Mouse (Mus musculus): ENCODE data around the gene Dact3. TPM values are rescaled to one million over a fixed set of nuclear protein-coding genes. Genes with fewer than 3 reads are reported as not detected.

Dact3 gene
- polyA plus RNA-seq, 1 experiment from 2014 or later, result 10.6 TPM

DNA sequence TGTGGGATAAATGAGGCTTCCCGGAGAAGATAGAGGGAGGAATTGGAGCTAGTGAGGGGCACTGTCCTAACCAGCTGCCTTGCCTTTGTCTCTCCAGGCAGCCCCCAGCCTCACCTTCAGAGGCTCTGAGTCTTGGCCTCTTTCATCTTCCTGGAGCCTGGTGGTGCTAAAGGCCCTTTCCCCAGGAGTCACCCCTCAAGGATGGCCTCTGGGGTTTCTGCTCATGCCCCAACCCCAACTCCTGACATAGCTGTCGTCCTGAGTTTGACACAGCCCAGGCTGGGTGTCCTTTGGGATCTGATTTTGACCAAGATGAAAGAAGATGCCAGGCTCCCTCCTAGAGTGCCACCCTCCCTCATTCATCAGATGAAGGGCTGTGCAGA, 35.0 kb upstream of the Dact3 start:
- Histone ChIP-seq H3K4me1 (ENCODE audit: control insufficient read depth, insufficient read depth, low read length) (peaks cover 9% of the 10 kb centered on the region), H3K9me3 (replicated peaks; ENCODE audit: control insufficient read depth, low read length) (no peaks in the 10 kb centered on the region), H3K27ac (ENCODE audit: low read depth, low read length) (no peak overlapping the region), H3K4me2 (no peak overlapping the region), H3K36me3 (ENCODE audit: control insufficient read depth, insufficient read depth, low read length) (peaks cover 36% of the 10 kb centered on the region), H3K4me3 (ENCODE audit: low read depth, low read length) (no peak overlapping the region), H3K27me3 (ENCODE audit: control insufficient read depth, insufficient read depth, low read length) (no peaks in the 10 kb centered on the region), H3K9ac (ENCODE audit: low read depth, low read length) (no peak overlapping the region)
- no peak for ATAC-seq (replicated peaks; ENCODE audit: insufficient number of reproducible peaks, low FRiP score, low TSS enrichment)
- WGBS (ENCODE audit: insufficient replicate concordance), result 89% methylated on average over 2 of the region's 2 CpGs

- no peak for ATAC-seq (replicated peaks; ENCODE audit: insufficient number of reproducible peaks, low FRiP score, low TSS enrichment)
- peaks cover 13% of the 10 kb centered on the region for H3K4me1 ChIP-seq (ENCODE audit: control insufficient read depth, insufficient read depth, low read length)
- H3K9ac ChIP-seq (ENCODE audit: low read depth, low read length), result no peak overlapping the region
- no peak overlapping the region for H3K27ac ChIP-seq (ENCODE audit: low read depth, low read length)
- no peak overlapping the region; the same call in 1 of the 2 replicates for H3K4me2 ChIP-seq
- H3K27me3 ChIP-seq (ENCODE audit: control insufficient read depth, insufficient read depth, low read length), result no peaks in the 10 kb centered on the region
- H3K9me3 ChIP-seq (replicated peaks; ENCODE audit: control insufficient read depth, low read length), result no peaks in the 10 kb centered on the region
- WGBS (ENCODE audit: insufficient replicate concordance), result 77% methylated on average over 4 of the region's 4 CpGs
- H3K4me3 ChIP-seq (ENCODE audit: low read depth, low read length), result no peak overlapping the region
- peaks cover 35% of the 10 kb centered on the region for H3K36me3 ChIP-seq (ENCODE audit: control insufficient read depth, insufficient read depth, low read length)
Observed at GRCm38 (mm10) chr7:16841078-16841477, 34.0 kb upstream of the Dact3 start.

DNA sequence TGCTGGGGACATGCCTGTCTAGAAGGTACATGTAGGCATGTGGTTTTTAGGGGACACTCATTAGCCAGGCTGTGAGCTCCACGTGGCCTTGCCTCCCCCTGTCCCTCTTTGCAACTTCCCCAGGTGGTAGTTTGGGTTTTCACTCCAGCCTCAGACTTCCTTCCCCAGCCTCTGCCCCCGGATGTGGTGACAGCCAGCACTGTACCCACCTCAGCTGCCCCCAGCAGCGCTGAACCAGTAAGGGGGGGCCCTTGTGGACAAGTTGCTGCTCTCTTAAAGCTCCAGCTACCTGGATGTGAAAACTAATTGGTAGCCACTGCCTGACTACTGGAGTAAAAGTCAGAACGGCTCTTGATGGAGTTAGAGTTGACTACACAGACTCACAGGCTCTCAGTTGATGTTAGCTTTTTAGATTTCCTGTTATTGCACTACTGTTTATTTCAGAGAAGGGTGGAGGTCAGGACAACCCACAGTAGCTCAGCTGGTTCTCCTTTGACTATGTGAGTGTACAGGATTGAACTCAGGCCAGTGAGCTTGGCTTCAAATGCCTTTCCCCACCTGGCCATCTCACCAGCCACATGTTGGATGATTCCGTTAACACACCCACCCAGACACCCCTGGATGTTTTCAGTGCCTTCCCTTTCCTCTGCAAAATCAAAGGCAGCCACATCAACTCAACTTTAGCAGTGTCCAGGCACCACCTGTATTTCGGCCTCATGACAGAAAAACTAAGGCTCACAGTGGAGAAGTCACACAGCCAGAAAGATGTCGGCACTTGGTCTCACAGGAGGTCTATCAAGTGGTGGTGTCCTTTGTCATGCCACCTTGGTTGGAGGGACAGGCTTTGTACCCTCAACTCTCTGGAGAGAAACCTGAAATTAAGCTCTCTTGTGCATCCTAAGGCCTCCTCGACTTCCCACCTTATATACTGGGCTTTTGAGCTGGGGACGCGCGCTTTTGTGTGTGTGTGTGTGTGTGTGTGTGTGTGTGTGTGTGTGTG, 33.3 kb upstream of the Dact3 start:
- Histone ChIP-seq H3K36me3 (ENCODE audit: control insufficient read depth, insufficient read depth, low read length) (peaks cover 35% of the 10 kb centered on the region), H3K9ac (ENCODE audit: low read depth, low read length) (peak overlapping the region; percentile 78), H3K27me3 (ENCODE audit: control insufficient read depth, insufficient read depth, low read length) (no peaks in the 10 kb centered on the region), H3K27ac (ENCODE audit: low read depth, low read length) (peak overlapping the region; percentile 78), H3K4me2 (peak overlapping the region; percentile 93), H3K4me1 (ENCODE audit: control insufficient read depth, insufficient read depth, low read length) (peaks cover 13% of the 10 kb centered on the region), H3K9me3 (replicated peaks; ENCODE audit: control insufficient read depth, low read length) (no peaks in the 10 kb centered on the region), H3K4me3 (ENCODE audit: low read depth, low read length) (peak overlapping the region; percentile 63)
- WGBS (ENCODE audit: insufficient replicate concordance), result 36% methylated on average over 11 of the region's 11 CpGs
- ATAC-seq (replicated peaks; ENCODE audit: insufficient number of reproducible peaks, low FRiP score, low TSS enrichment), result no peak

DNA sequence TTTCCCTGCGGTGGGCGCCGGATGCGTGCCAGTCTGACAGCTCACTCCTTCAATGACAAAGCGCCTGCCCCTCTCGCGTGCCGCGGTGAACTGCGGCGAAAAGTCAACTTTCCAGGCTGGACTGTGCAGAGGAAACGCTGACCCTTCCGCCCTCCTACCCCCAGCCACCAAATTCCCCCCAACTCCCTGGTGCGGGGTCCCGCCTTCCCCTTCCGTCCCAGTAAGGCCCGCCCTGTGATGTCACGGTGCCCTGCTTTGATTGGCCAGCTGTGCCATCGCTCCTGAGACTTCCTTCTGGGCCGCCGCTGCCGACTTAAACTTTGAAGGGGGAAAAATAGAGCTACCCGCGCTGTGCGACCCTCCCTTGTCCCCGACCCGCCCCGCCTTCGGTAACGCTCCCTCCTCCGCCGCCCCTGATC, 32.5 kb upstream of the Dact3 start, which contains the start of gene Prkd2:
Gene Prkd2 (plus strand): TSS at position 258 of the 419 bp plus-strand sequence.
- H3K27ac ChIP-seq (ENCODE audit: low read depth, low read length), result peak within 1 kb of the TSS; percentile 78
- H3K4me3 ChIP-seq (ENCODE audit: low read depth, low read length), result peak within 1 kb of the TSS; percentile 63
- H3K9ac ChIP-seq (ENCODE audit: low read depth, low read length), result peak within 1 kb of the TSS; percentile 78
- peaks cover 13% of the 10 kb centered on the region for H3K4me1 ChIP-seq (ENCODE audit: control insufficient read depth, insufficient read depth, low read length)
- peak within 1 kb of the TSS; percentile 93 for H3K4me2 ChIP-seq
- ATAC-seq (replicated peaks; ENCODE audit: insufficient number of reproducible peaks, low FRiP score, low TSS enrichment), result peak; percentile 74
- no peaks in the 10 kb centered on the region for H3K27me3 ChIP-seq (ENCODE audit: control insufficient read depth, insufficient read depth, low read length)
- H3K9me3 ChIP-seq (replicated peaks; ENCODE audit: control insufficient read depth, low read length), result no peaks in the 10 kb centered on the region
- under 1% methylated on average over 32 of the region's 32 CpGs for WGBS (ENCODE audit: insufficient replicate concordance)
- peaks cover 30% of the 10 kb centered on the region for H3K36me3 ChIP-seq (ENCODE audit: control insufficient read depth, insufficient read depth, low read length)

DNA sequence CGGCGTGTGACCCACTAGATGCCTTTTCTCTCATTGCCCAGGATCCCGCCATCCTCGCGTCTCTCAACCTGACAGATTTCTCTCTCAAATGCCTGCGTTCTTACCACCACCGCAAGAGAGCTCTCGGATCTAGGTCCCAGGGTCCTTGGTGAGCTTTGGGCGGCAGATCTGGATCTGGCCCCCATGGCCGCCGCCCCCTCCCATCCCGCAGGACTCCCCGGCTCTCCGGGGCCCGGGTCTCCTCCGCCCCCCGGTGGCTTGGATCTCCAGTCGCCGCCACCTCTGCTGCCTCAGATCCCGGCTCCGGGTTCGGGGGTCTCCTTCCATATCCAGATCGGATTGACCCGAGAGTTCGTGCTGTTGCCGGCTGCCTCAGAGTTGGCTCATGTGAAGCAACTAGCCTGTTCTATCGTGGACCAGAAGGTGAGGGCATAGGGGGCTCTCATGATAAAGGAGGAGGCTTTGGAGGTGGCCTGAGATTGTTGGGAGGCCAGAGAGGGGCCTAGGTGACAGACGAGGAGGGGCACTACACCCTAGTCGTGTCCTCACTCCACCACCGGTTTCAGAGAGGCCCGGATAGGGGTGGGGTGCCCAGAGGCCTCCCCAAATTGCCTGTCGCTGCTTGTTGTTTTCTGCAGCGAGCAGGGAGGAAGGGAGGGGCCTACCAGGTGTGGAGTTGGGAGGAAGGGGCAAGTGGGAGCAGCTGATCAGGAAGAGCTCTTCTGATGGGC, 31.5 kb upstream of the Dact3 start:
- Histone ChIP-seq H3K9me3 (replicated peaks; ENCODE audit: control insufficient read depth, low read length) (no peaks in the 10 kb centered on the region), H3K9ac (ENCODE audit: low read depth, low read length) (peak overlapping the region; percentile 78), H3K27ac (ENCODE audit: low read depth, low read length) (peak overlapping the region; percentile 78), H3K27me3 (ENCODE audit: control insufficient read depth, insufficient read depth, low read length) (no peaks in the 10 kb centered on the region), H3K4me2 (peak overlapping the region; percentile 93), H3K4me3 (ENCODE audit: low read depth, low read length) (peak overlapping the region; percentile 63), H3K4me1 (ENCODE audit: control insufficient read depth, insufficient read depth, low read length) (peaks cover 13% of the 10 kb centered on the region), H3K36me3 (ENCODE audit: control insufficient read depth, insufficient read depth, low read length) (peaks cover 21% of the 10 kb centered on the region)
- no peak for ATAC-seq (replicated peaks; ENCODE audit: insufficient number of reproducible peaks, low FRiP score, low TSS enrichment)
- WGBS (ENCODE audit: insufficient replicate concordance), result 2% methylated on average over 33 of the region's 33 CpGs

- H3K4me3 ChIP-seq (ENCODE audit: low read depth, low read length), result peak overlapping the region; percentile 63
- no peaks in the 10 kb centered on the region for H3K27me3 ChIP-seq (ENCODE audit: control insufficient read depth, insufficient read depth, low read length)
- peaks cover 13% of the 10 kb centered on the region for H3K4me1 ChIP-seq (ENCODE audit: control insufficient read depth, insufficient read depth, low read length)
- H3K36me3 ChIP-seq (ENCODE audit: control insufficient read depth, insufficient read depth, low read length), result peaks cover 19% of the 10 kb centered on the region
- H3K4me2 ChIP-seq, result peak overlapping the region; percentile 93
- H3K9ac ChIP-seq (ENCODE audit: low read depth, low read length), result peak overlapping the region; percentile 4
- no peak for ATAC-seq (replicated peaks; ENCODE audit: insufficient number of reproducible peaks, low FRiP score, low TSS enrichment)
- H3K9me3 ChIP-seq (replicated peaks; ENCODE audit: control insufficient read depth, low read length), result no peaks in the 10 kb centered on the region
- 49% methylated on average over 3 of the region's 3 CpGs for WGBS (ENCODE audit: insufficient replicate concordance)
- H3K27ac ChIP-seq (ENCODE audit: low read depth, low read length), result peak overlapping the region; percentile 82
Observed at GRCm38 (mm10) chr7:16844696-16845071, 30.4 kb upstream of the Dact3 start.

DNA sequence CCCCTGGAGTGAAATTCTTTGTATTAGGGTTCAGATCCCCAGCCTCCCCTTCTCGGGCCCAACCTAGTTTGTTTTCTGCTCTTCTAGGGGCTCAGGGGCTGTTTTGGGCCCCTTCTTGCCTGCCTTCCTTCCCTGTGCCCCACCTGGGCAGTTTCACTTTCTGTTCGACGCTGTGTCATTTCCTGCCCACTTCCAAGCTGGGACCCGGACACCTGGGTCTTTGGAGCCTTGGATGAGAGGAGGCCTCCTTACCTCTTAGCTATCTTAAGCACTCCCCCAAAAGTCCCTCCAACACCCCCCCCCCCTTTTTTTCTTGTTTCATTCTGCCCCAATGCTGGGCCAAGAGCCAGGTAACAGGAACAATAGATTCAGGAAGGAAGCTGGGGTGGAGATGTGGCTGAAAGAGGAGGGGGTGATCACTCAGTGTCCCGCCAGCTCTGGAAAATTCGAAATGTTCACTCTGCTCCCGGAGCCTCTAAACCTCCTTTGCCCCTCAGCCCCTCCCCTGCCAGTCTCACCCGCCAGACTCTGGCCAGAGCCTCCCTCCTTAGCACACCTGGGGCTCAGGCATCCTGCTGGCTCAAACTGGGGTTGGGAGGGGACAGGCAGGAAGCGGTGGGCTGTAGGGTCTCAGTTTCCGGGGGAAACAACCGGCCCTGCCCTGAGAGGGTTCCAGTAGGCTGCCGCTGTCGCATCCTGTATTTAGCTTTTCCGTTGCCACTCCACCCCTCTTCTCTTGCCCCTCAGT, 29.9 kb upstream of the Dact3 start:
- Histone ChIP-seq H3K4me1 (ENCODE audit: control insufficient read depth, insufficient read depth, low read length) (peaks cover 13% of the 10 kb centered on the region), H3K9ac (ENCODE audit: low read depth, low read length) (peak overlapping the region; percentile 36), H3K4me2 (peak overlapping the region; percentile 93), H3K27ac (ENCODE audit: low read depth, low read length) (peak overlapping the region; percentile 82), H3K9me3 (replicated peaks; ENCODE audit: control insufficient read depth, low read length) (no peaks in the 10 kb centered on the region), H3K27me3 (ENCODE audit: control insufficient read depth, insufficient read depth, low read length) (no peaks in the 10 kb centered on the region), H3K4me3 (ENCODE audit: low read depth, low read length) (peak overlapping the region; percentile 63), H3K36me3 (ENCODE audit: control insufficient read depth, insufficient read depth, low read length) (peaks cover 19% of the 10 kb centered on the region)
- WGBS (ENCODE audit: insufficient replicate concordance), result 26% methylated on average over 14 of the region's 14 CpGs
- no peak for ATAC-seq (replicated peaks; ENCODE audit: insufficient number of reproducible peaks, low FRiP score, low TSS enrichment)

- Histone ChIP-seq H3K27me3 (ENCODE audit: control insufficient read depth, insufficient read depth, low read length) (no peaks in the 10 kb centered on the region), H3K4me1 (ENCODE audit: control insufficient read depth, insufficient read depth, low read length) (peaks cover 13% of the 10 kb centered on the region), H3K9me3 (replicated peaks; ENCODE audit: control insufficient read depth, low read length) (no peaks in the 10 kb centered on the region), H3K9ac (ENCODE audit: low read depth, low read length) (0 out of 2 replicates have a peak overlapping the region, but pooled peaks have one; percentile 36), H3K4me2 (peak overlapping the region; percentile 93), H3K36me3 (ENCODE audit: control insufficient read depth, insufficient read depth, low read length) (peaks cover 18% of the 10 kb centered on the region), H3K27ac (ENCODE audit: low read depth, low read length) (peak overlapping the region; percentile 82), H3K4me3 (ENCODE audit: low read depth, low read length) (peak overlapping the region; percentile 63)
- no peak for ATAC-seq (replicated peaks; ENCODE audit: insufficient number of reproducible peaks, low FRiP score, low TSS enrichment)
- WGBS (ENCODE audit: insufficient replicate concordance), result 28% methylated on average over 10 of the region's 10 CpGs
Observed at GRCm38 (mm10) chr7:16845820-16846167, 29.3 kb upstream of the Dact3 start.
